Mouse (Mus musculus) urinary bladder, postnatal 4 days (tissue): Measurements from ENCODE around the gene Haghl.
"Not testable (repeated sequence)": the region's sequence is repeated elsewhere in the genome, so short reads cannot be mapped to it uniquely, and the experiment has no call there.

ENCODE experiments used
- DNase-seq, 2 experiments: peaks; one replicate each; pipeline ENCODE4 v3.0.0; 2021 to 2022; ENCODE audit warnings: low spot score in 2 of 2

Gene Haghl

GRCm38 (mm10) chr17:25748238-25748637 is 37.2 kb downstream of the Haghl start:
- no peak for DNase-seq

- no peak for DNase-seq
Measured at GRCm38 (mm10) chr17:25744311-25744710, 41.2 kb downstream of the Haghl start.

GRCm38 (mm10) chr17:25743831-25744230 is 41.6 kb downstream of the Haghl start:
- no peak for DNase-seq

GRCm38 (mm10) chr17:25741471-25741870 is 44.0 kb downstream of the Haghl start:
- DNase-seq: not testable (repeated sequence)

- no peak for DNase-seq
Measured at GRCm38 (mm10) chr17:25738861-25739260, 46.6 kb downstream of the Haghl start.

- no peak for DNase-seq
Measured at GRCm38 (mm10) chr17:25735745-25736144, 49.7 kb downstream of the Haghl start, which contains the start of gene Mslnl. Gene Mslnl (plus strand): TSS chr17:25736042.

- DNase-seq: no peak
Measured at GRCm38 (mm10) chr17:25735246-25735645, 50.2 kb downstream of the Haghl start.

- peak; percentile 71 to 85 for DNase-seq
Measured at GRCm38 (mm10) chr17:25732082-25732481, 53.4 kb downstream of the Haghl start.
